Mouse (Mus musculus) cortical plate, adult 2 months (tissue): ENCODE results near the gene Rnf130.

ENCODE experiments used
- CTCF ChIP-seq: fragments of 200-500 bp; IDR thresholded peaks from 2 replicates; pipeline ENCODE4 v1.5.1; 2011; ENCODE audit warnings: mild to moderate bottlenecking, control low read depth, low read length; ENCODE audit not compliant: insufficient read depth; ENCODE audit errors: extremely low read depth
- POLR2A ChIP-seq: fragments of 200-500 bp; IDR thresholded peaks from 2 replicates; pipeline ENCODE4 v1.6.1; 2011; ENCODE audit warnings: mild to moderate bottlenecking, low read length, control low read depth; ENCODE audit not compliant: insufficient read depth; ENCODE audit errors: extremely low read depth

DNA sequence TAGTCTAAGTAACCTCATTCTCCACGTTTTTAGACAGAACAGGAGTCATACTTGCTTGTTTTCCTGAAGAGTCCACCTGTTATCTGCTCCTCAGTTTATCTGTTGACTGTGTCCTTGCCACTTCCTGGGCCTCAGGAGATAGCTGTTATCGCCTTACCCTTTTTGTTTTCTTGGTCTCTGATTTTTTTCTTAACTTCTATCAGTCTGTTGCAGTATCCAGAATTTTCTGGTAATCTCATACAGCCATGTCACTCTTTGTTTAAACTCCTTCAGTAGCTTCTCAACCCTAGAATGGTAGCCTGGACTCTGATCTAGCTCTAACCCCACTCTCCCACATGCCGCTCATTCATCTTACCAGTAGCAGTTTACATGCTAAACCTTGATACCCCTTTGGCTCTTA, 10.6 kb downstream of the Rnf130 start:
- TF ChIP-seq POLR2A, result no peak
- no peak for TF ChIP-seq CTCF
